Mouse (Mus musculus): ENCODE data around the gene Lrriq4. TPM values are rescaled to one million over a fixed set of nuclear protein-coding genes. Genes with fewer than 3 reads are reported as not detected.
"Not testable (repeated sequence)": the region's sequence is repeated elsewhere in the genome, so short reads cannot be mapped to it uniquely, and the experiment has no call there.

Gene Lrriq4
- total RNA-seq, 4 experiments from 2014 or later: not detected

GRCm38 (mm10) chr3:30683190-30683589 lies 38.9 kb downstream of the Lrriq4 start:
- DNase-seq: no peak

GRCm38 (mm10) chr3:30687216-30687615 lies 42.9 kb downstream of the Lrriq4 start:
- no peak for DNase-seq

- no peak for DNase-seq
Observed at GRCm38 (mm10) chr3:30690976-30691375, 46.7 kb downstream of the Lrriq4 start.

- no peak for DNase-seq
Observed at GRCm38 (mm10) chr3:30695661-30696060, 51.4 kb downstream of the Lrriq4 start.

GRCm38 (mm10) chr3:30696346-30696745 lies 52.0 kb downstream of the Lrriq4 start:
- DNase-seq: peak; percentile 7

- DNase-seq: no peak
Observed at GRCm38 (mm10) chr3:30697891-30698290, 53.6 kb downstream of the Lrriq4 start.

- DNase-seq: not testable (repeated sequence)
Observed at GRCm38 (mm10) chr3:30699711-30700505, 55.6 kb downstream of the Lrriq4 start, which contains the start of gene Lrrc31. Gene Lrrc31, minus strand, starts transcription at chr3:30699843.

GRCm38 (mm10) chr3:30705977-30706376 lies 61.7 kb downstream of the Lrriq4 start:
- DNase-seq: no peak

GRCm38 (mm10) chr3:30706614-30707276 lies 62.4 kb downstream of the Lrriq4 start:
- no peak for DNase-seq

- DNase-seq: no peak
Observed at GRCm38 (mm10) chr3:30710191-30710590, 65.9 kb downstream of the Lrriq4 start.

- DNase-seq: peak; percentile 14
Observed at GRCm38 (mm10) chr3:30713334-30713733, 69.0 kb downstream of the Lrriq4 start.

- no peak for DNase-seq
Observed at GRCm38 (mm10) chr3:30718649-30719048, 74.3 kb downstream of the Lrriq4 start.

Other genes starting within 250 kb of the Lrriq4 start
- gene Mecom, start 96.5 kb upstream of the Lrriq4 start, total RNA-seq (2022): 1 to 10 TPM; 5.9 to 8.9 (median 6.3) TPM
- under 1 TPM in 1 of 4 experiments, not detected in 3; 0.24 TPM for gene Actrt3, start 44.6 kb upstream of the Lrriq4 start, total RNA-seq (2022)
- 10 to 100 TPM; 17.2 to 25.9 (median 20.4) TPM for gene Mynn, start 42.4 kb upstream of the Lrriq4 start, total RNA-seq (2022)
- not detected for gene Lrrc34, start 3.4 kb downstream of the Lrriq4 start, total RNA-seq (2022)
- gene Lrrc31, start 55.3 kb downstream of the Lrriq4 start, total RNA-seq (2022): under 1 TPM in 1 of 4 experiments, not detected in 3; 0.15 TPM
- not detected for gene Samd7, start 101.8 kb downstream of the Lrriq4 start, total RNA-seq (2022)
- gene Sec62, start 148.4 kb downstream of the Lrriq4 start, total RNA-seq (2022): 100 to 1,000 TPM in 2 of 4 experiments, 10 to 100 TPM in 2; 91.1 to 113 (median 104) TPM
- gene Gpr160, start 211.4 kb downstream of the Lrriq4 start, total RNA-seq (2022): 1 to 10 TPM in 2 of 4 experiments, under 1 TPM in 2; 0.83 to 2.4 (median 0.97) TPM